Mouse (Mus musculus) heart, adult 9 months (tissue): ENCODE measurements at regions not wholly inside any gene's neighbourhood (a gene's known extent, or its start where the extent isn't known, plus 50 kb on each side); places are given as distances from the start of the nearest gene placed in this dataset.

Source experiments
- DNase-seq, 2 experiments: peaks; one replicate each; pipeline ENCODE4 v3.0.0; 2022; ENCODE audit warnings: low spot score in 2 of 2

- no peak for DNase-seq
These were observed 72.4 kb upstream of the Pgrmc2 start for GRCm38 (mm10) chr3:41155132-41155760.

- no peak for DNase-seq
These were observed 71.6 kb upstream of the Pgrmc2 start for GRCm38 (mm10) chr3:41154402-41154801.

- no peak for DNase-seq
These were observed 69.1 kb upstream of the Pgrmc2 start for GRCm38 (mm10) chr3:41151989-41152388.

GRCm38 (mm10) chr3:41140391-41140790, 57.5 kb upstream of the Pgrmc2 start:
- no peak for DNase-seq

- no peak for DNase-seq
These were observed 55.1 kb upstream of the Pgrmc2 start for GRCm38 (mm10) chr3:41137931-41138330.

- no peak for DNase-seq
These were observed 50.0 kb upstream of the Pgrmc2 start for GRCm38 (mm10) chr3:41132889-41133288.
